Mouse (Mus musculus) embryo, embryonic 9.5 days (tissue): Measurements from ENCODE around the gene Dchs2.

Source experiments
- DNase-seq: peaks from one replicate; pipeline ENCODE4 v3.0.0-alpha.2; 2017; ENCODE audit errors: extremely low spot score

The Dchs2 gene

GRCm38 (mm10) chr3:83251899-83252298 lies 124.2 kb downstream of the Dchs2 start:
- DNase-seq: no peak

GRCm38 (mm10) chr3:83259421-83259820 lies 131.7 kb downstream of the Dchs2 start:
- DNase-seq: no peak

DNA sequence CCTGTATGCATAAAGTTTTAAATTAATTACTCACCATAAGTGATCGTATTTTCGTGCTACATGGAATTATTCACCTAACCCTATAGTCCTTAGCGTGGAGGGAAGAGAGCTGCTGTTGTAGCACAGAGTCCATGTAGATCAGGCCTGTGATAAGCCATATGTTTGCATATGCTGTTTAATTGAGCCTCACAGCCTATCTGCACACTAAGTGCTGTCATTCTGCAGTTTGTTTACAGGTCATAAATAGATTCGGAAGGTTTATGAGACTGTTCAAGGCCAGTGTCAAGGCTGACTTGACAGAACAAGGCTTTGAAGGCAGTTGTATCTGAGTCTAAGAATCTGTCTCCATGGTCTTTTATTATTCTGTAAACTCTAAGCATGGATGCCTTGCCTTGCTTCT lies 138.3 kb downstream of the Dchs2 start:
- no peak for DNase-seq

DNA sequence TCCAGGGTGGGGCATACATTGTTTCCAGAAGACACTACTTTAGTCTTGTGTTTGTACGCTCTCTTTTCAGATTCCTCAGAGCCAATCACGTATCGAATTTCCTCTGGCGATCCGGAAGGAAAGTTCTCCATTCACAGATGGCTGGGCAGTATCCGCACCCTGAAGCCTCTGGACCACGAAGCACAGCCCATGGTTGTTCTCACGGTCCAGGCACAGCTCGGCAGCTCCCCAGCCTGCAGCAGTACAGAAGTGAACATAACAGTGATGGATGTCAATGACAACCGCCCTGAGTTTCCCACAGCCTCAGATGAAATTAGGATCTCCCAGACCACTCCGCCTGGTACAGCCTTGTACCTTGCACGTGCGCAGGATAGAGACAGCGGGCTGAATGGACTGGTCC lies 142.5 kb downstream of the Dchs2 start:
- no peak for DNase-seq

GRCm38 (mm10) chr3:83270982-83271381 lies 143.2 kb downstream of the Dchs2 start:
- no peak for DNase-seq

DNA sequence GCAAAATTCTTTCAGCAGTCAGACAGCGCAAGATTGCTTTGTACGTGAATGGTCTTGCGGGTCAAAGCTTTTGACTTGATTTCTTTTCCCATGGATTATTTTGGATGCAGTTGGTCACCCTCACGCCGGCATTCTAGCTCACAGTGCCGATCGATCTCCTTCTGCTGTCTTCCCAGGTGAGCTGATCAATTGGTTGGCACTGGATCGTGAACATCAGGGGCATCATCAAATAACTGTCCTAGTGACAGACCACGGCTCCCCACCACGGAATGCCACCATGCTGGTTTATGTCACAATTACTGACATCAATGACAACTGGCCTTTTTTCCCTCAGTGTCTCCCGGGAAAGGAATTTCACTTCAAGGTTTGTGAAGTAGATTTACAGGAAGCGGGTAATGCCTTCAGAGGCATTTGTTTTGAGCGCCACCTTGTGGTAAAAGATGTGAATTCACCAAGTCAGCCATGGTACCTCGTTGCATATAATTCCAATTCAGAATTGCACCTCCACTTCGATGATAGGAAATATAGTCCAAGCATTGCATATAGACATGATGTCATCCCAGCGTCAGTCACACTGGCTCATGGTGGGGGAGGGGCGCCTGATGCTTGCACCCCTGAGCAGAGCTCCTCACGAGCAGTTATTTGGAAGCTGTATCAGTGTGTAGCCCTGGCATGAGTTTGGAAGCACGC lies 146.0 kb downstream of the Dchs2 start:
- DNase-seq: peak; percentile 63

- DNase-seq: no peak
These were observed 148.0 kb downstream of the Dchs2 start for GRCm38 (mm10) chr3:83275703-83276102.

DNA sequence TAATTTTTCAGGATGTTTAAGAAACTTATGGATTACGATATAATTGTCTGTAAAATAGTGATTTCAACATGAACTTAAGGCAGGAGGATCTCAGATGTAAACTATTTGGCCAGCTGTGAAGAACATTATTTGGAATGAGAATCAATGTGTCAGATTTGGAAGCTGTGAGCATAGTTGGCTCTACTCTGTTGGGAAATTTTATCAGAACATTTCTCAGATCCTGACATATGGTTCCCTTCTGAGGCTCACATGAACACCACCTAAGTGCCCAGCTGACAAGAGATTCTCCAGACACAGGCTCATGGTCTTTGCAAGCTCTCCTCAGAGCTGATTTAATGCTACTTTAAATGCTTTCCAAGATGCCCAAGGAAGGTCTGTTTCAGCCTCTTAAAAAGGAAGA lies 156.1 kb downstream of the Dchs2 start:
- DNase-seq: no peak

DNA sequence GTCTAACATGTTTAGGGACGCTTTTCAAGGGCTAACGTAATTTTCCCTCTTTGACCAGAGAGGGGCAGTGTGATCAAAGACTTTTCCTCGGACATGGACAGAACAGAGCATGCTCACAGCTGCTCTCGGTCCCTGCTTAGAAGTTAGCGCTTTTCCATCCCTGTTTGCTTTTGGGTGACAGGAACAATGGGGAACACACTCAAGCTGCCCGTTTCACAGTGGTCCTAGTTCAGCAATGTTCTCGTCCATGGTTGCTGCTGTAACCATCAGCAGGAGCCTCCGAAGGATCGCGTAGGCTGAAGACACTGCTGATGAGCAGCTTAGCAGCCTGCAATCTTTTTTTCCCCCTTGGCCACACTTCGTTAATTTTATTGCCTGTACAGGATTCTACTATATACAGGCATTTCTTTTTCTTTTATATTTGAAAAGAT lies 159.2 kb downstream of the Dchs2 start:
- DNase-seq: peak; percentile 78

DNA sequence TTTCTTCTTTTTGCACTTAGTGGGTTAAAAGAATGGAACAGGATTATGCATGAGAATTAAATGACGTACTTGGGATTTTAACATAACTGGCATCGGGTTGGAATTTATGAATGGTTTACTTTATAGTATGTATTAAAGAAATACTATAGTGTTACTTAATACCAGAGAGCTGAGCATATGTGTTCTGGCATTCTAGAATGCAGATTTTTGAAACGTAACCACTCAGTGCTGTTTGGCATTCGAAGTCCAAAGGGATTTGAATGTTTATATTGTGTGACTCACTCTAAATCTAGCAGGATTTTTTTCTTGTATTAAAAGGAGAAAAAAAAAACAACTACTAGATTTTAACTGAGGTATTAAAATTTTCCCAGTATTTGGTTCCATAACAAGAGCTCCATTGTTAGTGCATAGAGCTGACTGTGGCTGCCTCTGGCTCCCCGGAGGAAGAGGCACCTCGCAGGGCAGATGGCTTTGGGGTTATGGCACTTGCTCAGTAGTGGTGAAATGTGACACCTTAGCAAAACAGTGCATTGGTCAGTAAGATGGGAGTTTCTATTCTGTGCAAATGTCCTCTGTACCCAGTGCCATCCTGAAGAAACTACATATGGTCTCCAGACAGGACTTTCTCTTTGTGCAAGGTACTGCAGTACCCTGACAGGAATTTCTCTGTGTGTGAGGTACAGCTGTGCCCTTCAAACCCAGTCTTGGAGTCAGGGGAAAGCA lies 160.5 kb downstream of the Dchs2 start:
- DNase-seq: peak; percentile 31

- DNase-seq: no peak
These were observed 162.7 kb downstream of the Dchs2 start for GRCm38 (mm10) chr3:83290482-83290881.

DNA sequence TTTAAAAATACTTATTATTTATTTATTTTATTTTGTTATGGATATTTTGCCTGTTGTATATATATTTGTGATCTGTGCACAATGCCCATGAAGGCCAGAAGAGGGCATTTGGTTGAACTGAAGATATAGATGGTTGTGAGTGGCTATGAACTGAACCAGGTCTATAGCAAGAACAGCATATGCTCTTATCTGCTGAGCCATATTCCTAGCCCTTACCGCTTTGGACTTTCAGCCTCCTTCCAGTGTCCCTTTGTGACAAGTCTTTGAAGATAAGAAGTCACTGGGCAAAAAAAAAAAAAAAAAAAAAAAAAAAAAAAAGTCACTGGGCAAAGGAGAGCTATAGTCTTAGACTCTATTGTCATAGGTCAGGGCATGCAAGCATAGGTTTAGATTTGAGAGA lies 163.2 kb downstream of the Dchs2 start:
- no peak for DNase-seq

DNA sequence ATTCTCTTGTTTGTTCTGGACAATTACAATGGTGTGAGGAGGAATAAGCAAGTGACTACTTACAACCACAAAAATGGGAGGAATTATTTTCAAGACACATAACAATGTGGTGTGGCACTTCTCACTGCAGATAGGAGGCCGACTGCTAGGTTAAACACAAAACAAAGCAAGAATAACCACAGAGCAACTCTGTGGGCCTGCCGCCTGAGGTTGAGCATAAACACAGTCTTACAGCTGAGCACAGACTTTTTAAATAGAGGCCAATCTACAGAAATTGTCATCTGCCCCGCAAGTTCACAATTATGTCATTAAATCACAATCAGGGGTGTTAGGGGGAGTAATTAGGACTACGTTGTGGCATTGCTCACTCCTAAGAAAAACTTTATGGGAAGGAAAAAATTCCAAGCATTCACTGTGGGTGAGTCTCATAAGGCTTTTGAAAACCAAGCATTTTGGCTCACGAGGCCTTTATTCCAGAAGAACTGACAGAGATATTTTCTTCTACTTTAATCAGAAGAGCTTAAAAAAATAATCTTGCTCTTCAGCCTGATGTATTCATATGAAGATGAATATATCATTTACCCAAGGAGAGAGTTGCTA lies 172.1 kb downstream of the Dchs2 start:
- DNase-seq: no peak

DNA sequence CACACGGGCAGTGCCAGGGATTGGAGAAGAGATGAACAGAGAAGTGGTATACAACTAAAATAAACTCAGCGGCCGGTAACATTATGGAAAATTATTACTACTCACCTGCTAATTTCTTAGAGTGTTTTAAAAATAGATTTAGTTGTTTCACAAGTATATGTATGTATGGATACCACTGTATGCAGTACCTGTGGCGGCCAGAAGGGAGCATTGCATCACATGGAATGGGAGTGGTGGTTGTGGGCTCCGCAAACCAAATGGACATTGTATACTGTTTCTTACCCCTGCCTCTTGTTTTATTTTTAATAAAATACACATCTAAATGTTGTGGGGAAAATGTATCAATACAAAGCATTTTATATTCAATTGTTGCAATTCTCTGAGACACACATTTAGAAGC lies 176.1 kb downstream of the Dchs2 start:
- peak; percentile 12 for DNase-seq

DNA sequence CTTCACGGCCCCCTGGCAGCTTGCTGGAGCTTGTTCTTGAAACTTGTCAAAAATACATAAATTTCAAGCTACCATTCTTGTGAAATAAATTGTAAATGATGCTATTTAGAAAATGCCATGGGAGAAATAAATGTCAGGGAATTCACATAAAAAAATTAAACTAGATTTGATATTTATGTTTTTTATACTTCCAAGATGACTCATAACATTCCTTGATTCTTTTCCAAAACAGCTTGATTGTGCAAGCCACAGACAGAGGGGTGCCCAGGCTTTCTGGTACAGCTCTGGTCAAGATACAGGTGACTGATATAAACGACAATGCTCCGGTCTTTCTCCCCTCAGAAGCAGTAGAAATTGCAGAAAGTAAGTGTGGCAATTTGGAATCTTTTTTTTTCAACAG lies 218.2 kb downstream of the Dchs2 start:
- no peak for DNase-seq

- DNase-seq: no peak
These were observed 240.8 kb downstream of the Dchs2 start for GRCm38 (mm10) chr3:83368500-83369068.

DNA sequence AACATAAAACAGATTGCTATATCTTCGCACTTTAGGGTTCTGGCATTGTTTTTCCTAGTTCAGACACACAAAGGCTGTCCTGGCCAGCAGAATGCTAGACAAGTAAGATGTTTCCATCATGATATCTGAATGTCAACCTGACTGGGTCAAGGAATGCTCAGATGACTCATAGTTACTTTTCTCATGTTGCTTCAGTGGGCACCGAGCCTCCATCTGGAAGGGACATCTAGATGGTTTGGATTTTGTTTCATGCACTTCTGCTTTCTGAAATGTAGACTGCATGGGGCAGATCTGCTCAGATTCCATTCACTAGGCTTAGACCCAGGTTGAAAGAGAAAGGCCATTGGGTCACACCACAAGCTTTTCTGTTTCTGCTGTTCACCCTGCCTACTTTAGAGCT lies 242.1 kb downstream of the Dchs2 start:
- DNase-seq: no peak

DNA sequence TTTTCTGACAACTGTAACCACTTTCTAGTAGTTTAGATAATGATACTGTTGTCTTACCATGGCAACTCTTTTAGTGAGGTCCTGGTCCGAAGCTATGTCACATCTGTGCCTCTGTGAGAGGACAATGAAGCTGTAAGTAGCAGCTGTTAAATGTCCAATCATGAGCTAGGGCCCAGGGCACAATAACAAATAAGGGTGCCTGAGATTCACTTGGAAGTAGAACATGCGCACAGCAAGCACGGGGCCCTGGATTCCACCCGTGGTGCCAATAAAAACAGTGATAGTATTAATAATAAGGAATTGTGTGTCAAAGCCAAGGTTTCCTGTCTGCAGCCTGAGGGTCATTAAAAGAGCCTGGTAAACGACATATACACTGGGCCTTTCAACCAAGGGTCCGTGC lies 246.6 kb downstream of the Dchs2 start:
- DNase-seq: no peak

DNA sequence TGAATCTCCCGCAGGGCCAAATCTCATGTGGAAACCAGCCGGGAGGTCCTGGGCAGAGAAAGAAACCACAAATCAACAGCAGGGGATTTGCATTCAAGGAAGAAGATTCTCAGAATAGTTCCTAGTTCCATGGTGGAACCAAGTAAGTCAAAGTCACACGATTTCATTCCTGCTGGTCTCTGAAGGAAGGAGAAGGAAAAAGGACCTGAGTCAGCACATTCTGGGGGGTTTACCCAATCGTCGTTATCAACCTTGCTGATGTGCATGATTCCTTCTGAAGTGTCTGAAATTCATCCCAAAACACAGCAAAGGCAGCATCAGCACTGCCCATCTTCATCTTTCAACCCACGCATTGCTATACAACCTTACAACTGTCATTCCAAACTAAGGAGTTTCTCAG lies 249.1 kb downstream of the Dchs2 start:
- no peak for DNase-seq
